Mouse (Mus musculus) left cerebral cortex, postnatal 4 days (tissue): ENCODE data around the gene Pign. TPM values are rescaled to one million over a fixed set of nuclear protein-coding genes. Genes with fewer than 3 reads are reported as not detected.

Experiments used
- DNase-seq: peaks from one replicate; pipeline ENCODE4 v3.0.0-alpha.2; 2022
- intact Hi-C: fragments of 180-260 bp; cut with DNase I; formaldehyde crosslinking; loops from one replicate; pipeline ENCODE4 v1.15.1; 2025
- microRNA-seq: library from miRNA; unstranded; fragments of <30 nt; microRNA quantifications from one replicate; pipeline ENCODE4 v1.2.0, GENCODE M21; 2022
- total RNA-seq, 2 experiments: library from RNA; stranded (reverse); gene quantifications; 2 replicates each; pipeline ENCODE4 v1.2.3; 2021

The Pign gene
- total RNA-seq, 2 experiments from 2014 or later: 15.6 to 20.4 TPM

- intact Hi-C loops: no loop called here
- no peak for DNase-seq
Observed at GRCm38 (mm10) chr1:105566051-105566450, 97.4 kb downstream of the Pign start.

- DNase-seq: no peak
- intact Hi-C loops: no loop called here
Observed at GRCm38 (mm10) chr1:105564289-105564688, 99.2 kb downstream of the Pign start.

- intact Hi-C loops: no loop called here
- no peak for DNase-seq
Observed at GRCm38 (mm10) chr1:105563821-105564220, 99.7 kb downstream of the Pign start.

- DNase-seq: no peak
- intact Hi-C loops: no loop called here
Observed at GRCm38 (mm10) chr1:105556078-105556477, 107.4 kb downstream of the Pign start.

GRCm38 (mm10) chr1:105555192-105555718 is 108.2 kb downstream of the Pign start:
- intact Hi-C loops: no loop called here
- DNase-seq: no peak

GRCm38 (mm10) chr1:105553130-105553529 is 110.3 kb downstream of the Pign start:
- no peak for DNase-seq
- intact Hi-C loops: no loop called here

- DNase-seq: no peak
- intact Hi-C loops: no loop called here
Observed at GRCm38 (mm10) chr1:105550163-105550562, 113.3 kb downstream of the Pign start.

- no peak for DNase-seq
- intact Hi-C loops: no loop called here
Observed at GRCm38 (mm10) chr1:105549648-105550047, 113.8 kb downstream of the Pign start.

- DNase-seq: no peak
- intact Hi-C loops: no loop called here
Observed at GRCm38 (mm10) chr1:105543051-105543450, 120.4 kb downstream of the Pign start.

- intact Hi-C loops: no loop called here
- no peak for DNase-seq
Observed at GRCm38 (mm10) chr1:105523768-105524167, 139.7 kb downstream of the Pign start.

GRCm38 (mm10) chr1:105522321-105522720 is 141.2 kb downstream of the Pign start:
- intact Hi-C loops: no loop called here

GRCm38 (mm10) chr1:105518101-105518500 is 145.4 kb downstream of the Pign start:
- no peak for DNase-seq
- intact Hi-C loops: no loop called here

More at GRCm38 (mm10) chr1:105522321-105522720, 141.2 kb downstream of the Pign start:
- no peak for DNase-seq

GRCm38 (mm10) chr1:105507116-105507515 is 156.4 kb downstream of the Pign start:
- intact Hi-C loops: no loop called here
- DNase-seq: no peak

- intact Hi-C loops: no loop called here
Observed at GRCm38 (mm10) chr1:105492626-105493025, 170.9 kb downstream of the Pign start.

GRCm38 (mm10) chr1:105489456-105489855 is 174.0 kb downstream of the Pign start:
- intact Hi-C loops: no loop called here

More at GRCm38 (mm10) chr1:105492626-105493025, 170.9 kb downstream of the Pign start:
- DNase-seq: no peak

GRCm38 (mm10) chr1:105487037-105487436 is 176.4 kb downstream of the Pign start:
- no peak for DNase-seq
- intact Hi-C loops: no loop called here

More at GRCm38 (mm10) chr1:105489456-105489855, 174.0 kb downstream of the Pign start:
- DNase-seq: no peak

Small RNA genes within 50 kb of the gene (microRNA-seq; reads per million reads assigned to microRNA genes)
- gene Gm22426: not detected

Other genes with a start within 250 kb of the Pign start
- 100 to 1,000 TPM; 117 to 119 TPM for gene Relch, start 184 bp upstream of the Pign start, total RNA-seq
- gene Tnfrsf11a, start 117.0 kb upstream of the Pign start, total RNA-seq: 1 to 10 TPM; 4.4 to 5.6 TPM